Mouse (Mus musculus) embryonic facial prominence, embryonic 11.5 days (tissue): Measurements from ENCODE around the gene Ppm1l. TPM values are rescaled to one million over a fixed set of nuclear protein-coding genes. Genes with fewer than 3 reads are reported as not detected.

Source experiments
- ATAC-seq: fragments of 200-750 bp; cut with Nextera tagmentation; replicated peaks from 2 replicates; pipeline ENCODE4 v1.8.0; 2017; ENCODE audit warnings: low read depth; ENCODE audit not compliant: insufficient number of reproducible peaks, low FRiP score, low TSS enrichment
- DNase-seq: peaks from one replicate; pipeline ENCODE4 v3.0.0-alpha.2; 2015; ENCODE audit warnings: low spot score
- H3K27ac ChIP-seq: fragments of 300-500 bp; sonication (generic); replicated peaks from 2 replicates; pipeline ENCODE4 v1.5.1; 2014; ENCODE audit warnings: mild to moderate bottlenecking, low read depth, low read length, control low read depth
- H3K27me3 ChIP-seq: fragments of 300-500 bp; sonication (generic); 2 replicates; pipeline ENCODE4 v1.6.1; 2014; ENCODE audit warnings: mild to moderate bottlenecking, low read length, moderate library complexity, mixed read lengths; ENCODE audit not compliant: control insufficient read depth, insufficient read depth
- H3K36me3 ChIP-seq: fragments of 300-500 bp; sonication (generic); replicated peaks from 2 replicates; pipeline ENCODE4 v1.6.1; 2014; ENCODE audit warnings: low read depth, mild to moderate bottlenecking, low read length, moderate library complexity, mixed read lengths; ENCODE audit not compliant: control insufficient read depth, insufficient read depth
- H3K4me1 ChIP-seq: fragments of 300-500 bp; sonication (generic); 2 replicates; pipeline ENCODE4 v1.6.1; 2014; ENCODE audit warnings: low read length, mixed read lengths; ENCODE audit not compliant: control insufficient read depth, insufficient read depth
- H3K4me2 ChIP-seq: fragments of 300-500 bp; sonication (generic); 2 replicates; pipeline ENCODE4 v1.6.1; 2014; ENCODE audit warnings: low read depth, mild to moderate bottlenecking, control low read depth, low read length, moderate library complexity
- H3K4me3 ChIP-seq: fragments of 300-500 bp; sonication (generic); 2 replicates; pipeline ENCODE4 v1.5.1; 2014; ENCODE audit warnings: low read depth, low read length, control low read depth
- H3K9ac ChIP-seq: fragments of 300-500 bp; sonication (generic); replicated peaks from 2 replicates; pipeline ENCODE4 v1.6.1; 2014; ENCODE audit warnings: mild to moderate bottlenecking, control low read depth, low read length
- H3K9me3 ChIP-seq: fragments of 300-500 bp; sonication (generic); replicated peaks from 2 replicates; pipeline ENCODE4 v1.6.1; 2016; ENCODE audit warnings: mild to moderate bottlenecking, low read length, inconsistent platforms, mixed read lengths; ENCODE audit not compliant: control insufficient read depth
- WGBS: fragments of 180-500 bp; shearing (Covaris S2); extraction: QIAGEN DNeasy Blood & Tissue Kit; methylation state at CpG from one replicate; pipeline ENCODE4 v1.1.7; 2014; 5-methylcytosine and 5-hydroxymethylcytosine counted together
- polyA plus RNA-seq: library from polyadenylated mRNA; unstranded; fragments of >200 nt; fragmentation: Nextera tagmentation; extraction: Ambion mirVana; gene quantifications from 2 replicates; pipeline ENCODE4 v1.2.1, GENCODE M21; 2014

Gene Ppm1l
- polyA plus RNA-seq, 1 experiment from 2014 or later = 9.3 TPM

- no peak overlapping the region for H3K4me3 ChIP-seq
- ATAC-seq (no peak), DNase-seq (no peak)
- no peak overlapping the region for H3K4me2 ChIP-seq
- H3K36me3 ChIP-seq = no peaks in the 10 kb centered on the region
- no peaks in the 10 kb centered on the region for H3K9me3 ChIP-seq
- H3K9ac ChIP-seq = no peak overlapping the region
- H3K27ac ChIP-seq = no peak overlapping the region
- WGBS = 89% methylated on average over 3 of the region's 3 CpGs
- H3K27me3 ChIP-seq = no peaks in the 10 kb centered on the region
- no peaks in the 10 kb centered on the region for H3K4me1 ChIP-seq
These were observed 163.3 kb downstream of the Ppm1l start for GRCm38 (mm10) chr3:69479937-69480336.

- Histone ChIP-seq H3K4me3 (no peak overlapping the region), H3K9me3 (no peaks in the 10 kb centered on the region), H3K36me3 (no peaks in the 10 kb centered on the region), H3K9ac (no peak overlapping the region), H3K4me2 (no peak overlapping the region), H3K4me1 (no peaks in the 10 kb centered on the region), H3K27me3 (no peaks in the 10 kb centered on the region), H3K27ac (no peak overlapping the region)
- WGBS = 31% methylated on average over 4 of the region's 4 CpGs
- peak; percentile 44; the same call in 1 of the 2 replicates for ATAC-seq
- peak; percentile 85 for DNase-seq
These were observed 165.2 kb downstream of the Ppm1l start for GRCm38 (mm10) chr3:69481835-69482234.

- Histone ChIP-seq H3K9me3 (no peaks in the 10 kb centered on the region), H3K27me3 (no peaks in the 10 kb centered on the region), H3K27ac (no peak overlapping the region), H3K4me2 (no peak overlapping the region), H3K36me3 (no peaks in the 10 kb centered on the region), H3K4me1 (no peaks in the 10 kb centered on the region), H3K9ac (no peak overlapping the region), H3K4me3 (no peak overlapping the region)
- ATAC-seq (no peak), DNase-seq (no peak)
- 88% methylated on average over 13 of the region's 13 CpGs for WGBS
These were observed 167.4 kb downstream of the Ppm1l start for GRCm38 (mm10) chr3:69484006-69484574.

- ATAC-seq (no peak), DNase-seq (no peak)
- Histone ChIP-seq H3K4me2 (no peak overlapping the region), H3K9me3 (no peaks in the 10 kb centered on the region), H3K9ac (no peak overlapping the region), H3K27me3 (no peaks in the 10 kb centered on the region), H3K27ac (no peak overlapping the region), H3K4me1 (no peaks in the 10 kb centered on the region), H3K4me3 (no peak overlapping the region), H3K36me3 (no peaks in the 10 kb centered on the region)
- WGBS = 79% methylated on average over 4 of the region's 4 CpGs
These were observed 167.9 kb downstream of the Ppm1l start for GRCm38 (mm10) chr3:69484582-69484981.

GRCm38 (mm10) chr3:69485347-69485746, 168.7 kb downstream of the Ppm1l start:
- Histone ChIP-seq H3K27ac (no peak overlapping the region), H3K9ac (no peak overlapping the region), H3K27me3 (no peaks in the 10 kb centered on the region), H3K4me3 (no peak overlapping the region), H3K36me3 (no peaks in the 10 kb centered on the region), H3K9me3 (no peaks in the 10 kb centered on the region), H3K4me2 (no peak overlapping the region), H3K4me1 (no peaks in the 10 kb centered on the region)
- WGBS = 83% methylated on average over 3 of the region's 3 CpGs
- DNase-seq (no peak), ATAC-seq (no peak)

- Histone ChIP-seq H3K9me3 (no peaks in the 10 kb centered on the region), H3K4me2 (no peak overlapping the region), H3K4me3 (no peak overlapping the region), H3K36me3 (no peaks in the 10 kb centered on the region), H3K9ac (no peak overlapping the region), H3K4me1 (no peaks in the 10 kb centered on the region), H3K27me3 (no peaks in the 10 kb centered on the region), H3K27ac (no peak overlapping the region)
- WGBS = 88% methylated on average over 2 of the region's 2 CpGs
- DNase-seq (no peak), ATAC-seq (no peak)
These were observed 169.1 kb downstream of the Ppm1l start for GRCm38 (mm10) chr3:69485756-69486155.

GRCm38 (mm10) chr3:69487471-69487870, 170.8 kb downstream of the Ppm1l start:
- ATAC-seq = no peak
- H3K27ac ChIP-seq = no peak overlapping the region
- 84% methylated on average over 6 of the region's 6 CpGs for WGBS
- H3K4me2 ChIP-seq = no peak overlapping the region
- H3K9me3 ChIP-seq = no peaks in the 10 kb centered on the region
- H3K27me3 ChIP-seq = no peaks in the 10 kb centered on the region
- no peak overlapping the region for H3K9ac ChIP-seq
- H3K4me1 ChIP-seq = no peaks in the 10 kb centered on the region
- no peaks in the 10 kb centered on the region for H3K36me3 ChIP-seq
- DNase-seq = no peak
- H3K4me3 ChIP-seq = no peak overlapping the region

GRCm38 (mm10) chr3:69489669-69490068, 173.0 kb downstream of the Ppm1l start:
- Histone ChIP-seq H3K4me3 (no peak overlapping the region), H3K36me3 (no peaks in the 10 kb centered on the region), H3K9me3 (no peaks in the 10 kb centered on the region), H3K27me3 (no peaks in the 10 kb centered on the region), H3K27ac (no peak overlapping the region), H3K4me2 (no peak overlapping the region), H3K4me1 (no peaks in the 10 kb centered on the region), H3K9ac (no peak overlapping the region)
- WGBS = 83% methylated on average over 3 of the region's 3 CpGs
- ATAC-seq (no peak), DNase-seq (no peak)
